Mouse (Mus musculus): ENCODE measurements around the gene Plekha5.
A peak's percentile ranks its signal among the peaks of the same experiment; 100 is the strongest.
"Not testable (repeated sequence)": the region's sequence is repeated elsewhere in the genome, so short reads cannot be mapped to it uniquely, and the experiment has no call there.

Gene Plekha5

GRCm38 (mm10) chr6:140580170-140580569 is 156.3 kb downstream of the Plekha5 start:
- DNase-seq, result no peak

- no peak for DNase-seq
Observed at GRCm38 (mm10) chr6:140586714-140587259, 162.9 kb downstream of the Plekha5 start.

GRCm38 (mm10) chr6:140591331-140591730 is 167.5 kb downstream of the Plekha5 start:
- no peak for DNase-seq

GRCm38 (mm10) chr6:140592713-140593112 is 168.9 kb downstream of the Plekha5 start:
- DNase-seq, result no peak

- DNase-seq, result peak; percentile 69
Observed at GRCm38 (mm10) chr6:140593420-140594170, 169.7 kb downstream of the Plekha5 start.

- not testable (repeated sequence) for DNase-seq
Observed at GRCm38 (mm10) chr6:140595551-140595950, 171.7 kb downstream of the Plekha5 start.

- no peak for DNase-seq
Observed at GRCm38 (mm10) chr6:140597381-140598329, 173.8 kb downstream of the Plekha5 start.

GRCm38 (mm10) chr6:140598516-140598915 is 174.7 kb downstream of the Plekha5 start:
- DNase-seq, result no peak

- DNase-seq, result no peak
Observed at GRCm38 (mm10) chr6:140599337-140599736, 175.5 kb downstream of the Plekha5 start.

GRCm38 (mm10) chr6:140600671-140601070 is 176.8 kb downstream of the Plekha5 start:
- DNase-seq, result not testable (repeated sequence)

GRCm38 (mm10) chr6:140601175-140601574 is 177.3 kb downstream of the Plekha5 start:
- no peak for DNase-seq

GRCm38 (mm10) chr6:140603228-140603944 is 179.5 kb downstream of the Plekha5 start:
- DNase-seq, result no peak

GRCm38 (mm10) chr6:140605173-140605572 is 181.3 kb downstream of the Plekha5 start:
- DNase-seq, result not testable (repeated sequence)

- DNase-seq, result no peak
Observed at GRCm38 (mm10) chr6:140605732-140606131, 181.9 kb downstream of the Plekha5 start.

GRCm38 (mm10) chr6:140606534-140606933 is 182.7 kb downstream of the Plekha5 start:
- no peak for DNase-seq

- no peak for DNase-seq
Observed at GRCm38 (mm10) chr6:140608666-140609065, 184.8 kb downstream of the Plekha5 start.

- DNase-seq, result no peak
Observed at GRCm38 (mm10) chr6:140609533-140609932, 185.7 kb downstream of the Plekha5 start.

- no peak for DNase-seq
Observed at GRCm38 (mm10) chr6:140610117-140610516, 186.3 kb downstream of the Plekha5 start.

- DNase-seq, result no peak
Observed at GRCm38 (mm10) chr6:140611282-140611681, 187.4 kb downstream of the Plekha5 start.

- DNase-seq, result no peak
Observed at GRCm38 (mm10) chr6:140611893-140612473, 188.1 kb downstream of the Plekha5 start.

- no peak for DNase-seq
Observed at GRCm38 (mm10) chr6:140613822-140614221, 190.0 kb downstream of the Plekha5 start.

- no peak for DNase-seq
Observed at GRCm38 (mm10) chr6:140614711-140615110, 190.9 kb downstream of the Plekha5 start.
